Mouse (Mus musculus): ENCODE results near the gene Ttc39b.

- no peak for TF ChIP-seq MAFK (IDR thresholded peaks at IDR 0.05; ENCODE audit: insufficient read depth, low read depth, low read length)
- no peak for TF ChIP-seq ZNF384 (IDR thresholded peaks at IDR 0.05; ENCODE audit: low read depth, low read length)
- no peak for TF ChIP-seq HCFC1 (IDR thresholded peaks at IDR 0.05; ENCODE audit: borderline replicate concordance, insufficient read depth, low read length)
- no peak for TF ChIP-seq ZC3H11A (IDR thresholded peaks at IDR 0.05; ENCODE audit: borderline replicate concordance, low read depth, low read length)
- TF ChIP-seq CHD2 (IDR thresholded peaks at IDR 0.05; ENCODE audit: low read depth, low read length): no peak
Observed at GRCm38 (mm10) chr4:83348970-83349369, 24.9 kb upstream of the Ttc39b start.
